Mouse (Mus musculus) ES-E14 (cell line): Measurements from ENCODE around the gene Tmed4. TPM values are rescaled to one million over a fixed set of nuclear protein-coding genes. Genes with fewer than 3 reads are reported as not detected.
A peak's percentile ranks its signal among the peaks of the same experiment; 100 is the strongest.

Source experiments
- DNase-seq: peaks from one replicate; pipeline ENCODE4 v3.0.0-alpha.2; 2013; ENCODE audit warnings: low read depth, low spot score
- H3K27ac ChIP-seq: 2 replicates; pipeline ENCODE4 v1.5.1; 2012; ENCODE audit warnings: low read depth, mild to moderate bottlenecking, low read length, moderate library complexity, mixed read lengths; ENCODE audit not compliant: poor library complexity, insufficient read depth, severe bottlenecking
- H3K36me3 ChIP-seq: 2 replicates; pipeline ENCODE4 v1.6.1; 2012; ENCODE audit warnings: mild to moderate bottlenecking, low read length, moderate library complexity, mixed read lengths; ENCODE audit not compliant: control insufficient read depth, poor library complexity, insufficient read depth, severe bottlenecking
- H3K4me1 ChIP-seq, 2 experiments: fragments of 150-350 bp in 1 of 2; sonication (generic) in 1 of 2; 2 replicates each; pipeline ENCODE4 v1.6.1; 2012; ENCODE audit warnings: low read length in 2 of 2, mild to moderate bottlenecking in 1 of 2, mixed read lengths in 1 of 2; ENCODE audit not compliant: control insufficient read depth in 2 of 2, insufficient read depth in 2 of 2, poor library complexity in 1 of 2
- H3K4me3 ChIP-seq, 2 experiments: fragments of 150-350 bp in 1 of 2; sonication (generic) in 1 of 2; 2 replicates each; pipeline ENCODE4 v1.5.1; 2012; ENCODE audit warnings: low read length in 2 of 2, low read depth in 1 of 2, mild to moderate bottlenecking in 1 of 2, mixed read lengths in 1 of 2; ENCODE audit not compliant: insufficient read depth in 1 of 2, poor library complexity in 1 of 2, severe bottlenecking in 1 of 2
- H3K9ac ChIP-seq: 2 replicates; pipeline ENCODE4 v1.6.1; 2012; ENCODE audit warnings: low read depth, mild to moderate bottlenecking, low read length, mixed read lengths; ENCODE audit not compliant: poor library complexity, insufficient read depth, severe bottlenecking
- H3K9me3 ChIP-seq: fragments of 150-350 bp; sonication (generic); 2 replicates; pipeline ENCODE4 v1.6.1; 2012; ENCODE audit warnings: low read depth, mild to moderate bottlenecking, low read length; ENCODE audit not compliant: control insufficient read depth, insufficient read depth
- CHD2 ChIP-seq: IDR thresholded peaks from 2 replicates; pipeline ENCODE4 v1.6.1; 2014; ENCODE audit warnings: mild to moderate bottlenecking, low read depth, low read length, inconsistent platforms
- HCFC1 ChIP-seq: IDR thresholded peaks from 2 replicates; pipeline ENCODE4 v1.6.1; 2012; ENCODE audit warnings: low read length, inconsistent platforms, borderline replicate concordance; ENCODE audit not compliant: insufficient read depth
- MAFK ChIP-seq: IDR thresholded peaks from 2 replicates; pipeline ENCODE4 v1.6.1; 2014; ENCODE audit warnings: mild to moderate bottlenecking, low read depth, low read length, inconsistent platforms; ENCODE audit not compliant: insufficient read depth
- ZC3H11A ChIP-seq: IDR thresholded peaks from 2 replicates; pipeline ENCODE4 v1.6.1; 2012; ENCODE audit warnings: low read depth, mild to moderate bottlenecking, inconsistent platforms, low read length, borderline replicate concordance
- ZNF384 ChIP-seq: IDR thresholded peaks from 2 replicates; pipeline ENCODE4 v1.6.1; 2012; ENCODE audit warnings: low read depth, low read length, inconsistent platforms
- in situ Hi-C, 2 experiments: fragments of 600-800 bp; cut with MboI; formaldehyde crosslinking; loops; one replicate each; pipeline ENCODE4 v1.15.1; 2025; ENCODE audit warnings: low sequenced_read_pairs in 2 of 2, inconsistent platforms in 1 of 2; ENCODE audit not compliant: unreplicated experiment in 2 of 2
- total RNA-seq: library from RNA; depleted of rRNA; stranded (reverse); fragments of 300-350 nt; gene quantifications from 2 replicates; pipeline ENCODE4 v1.2.3, GENCODE M21; 2012

Gene Tmed4
- total RNA-seq, 1 experiment, result 79.7 TPM

- Histone ChIP-seq H3K4me1 (no peaks in the 10 kb centered on the region), H3K27ac (no peak overlapping the region), H3K4me3 (no peak overlapping the region), H3K9me3 (peaks cover 16% of the 10 kb centered on the region), H3K36me3 (no peaks in the 10 kb centered on the region), H3K9ac (no peak overlapping the region)
- DNase-seq, result no peak
- in situ Hi-C loops, result no loop called here
- no peak for TF ChIP-seq HCFC1
- TF ChIP-seq CHD2, result no peak
- no peak for TF ChIP-seq ZC3H11A
- TF ChIP-seq ZNF384, result no peak
- no peak for TF ChIP-seq MAFK
These were observed 8.3 kb upstream of the Tmed4 start for GRCm38 (mm10) chr11:6282940-6283339.

- Histone ChIP-seq H3K36me3 (peaks cover 2% of the 10 kb centered on the region; the same call in 1 of the 2 replicates), H3K27ac (no peak overlapping the region), H3K9ac (no peak overlapping the region), H3K4me3 (no peak overlapping the region), H3K4me1 (no peaks in the 10 kb centered on the region), H3K9me3 (peaks cover 1% of the 10 kb centered on the region; the same call in 1 of the 2 replicates)
- DNase-seq, result no peak
- in situ Hi-C loops, result no loop called here
- no peak for TF ChIP-seq CHD2
These were observed 1.8 kb upstream of the Tmed4 start for GRCm38 (mm10) chr11:6276466-6276865.

- Histone ChIP-seq H3K27ac (no peak overlapping the region), H3K9ac (no peak overlapping the region; the same call in 1 of the 2 replicates), H3K4me3 (peak overlapping the region in 1 of 2 experiments; percentile 88; a peak in 2 of 4 replicates), H3K4me1 (no peaks in the 10 kb centered on the region), H3K9me3 (peaks cover 1% of the 10 kb centered on the region; the same call in 1 of the 2 replicates), H3K36me3 (peaks cover 9% of the 10 kb centered on the region)
- no peak for DNase-seq
- TF ChIP-seq ZNF384 (no peak), ZC3H11A (no peak), HCFC1 (no peak), CHD2 (no peak), MAFK (no peak)
- in situ Hi-C loops, result no loop called here
These were observed 419 bp upstream of the Tmed4 start for GRCm38 (mm10) chr11:6275094-6275484.

GRCm38 (mm10) chr11:6273607-6274006, 1.1 kb downstream of the Tmed4 start:
- in situ Hi-C loops, result no loop called here
- H3K9me3 ChIP-seq, result no peaks in the 10 kb centered on the region
- H3K36me3 ChIP-seq, result peaks cover 9% of the 10 kb centered on the region
- TF ChIP-seq MAFK (no peak), ZC3H11A (no peak), ZNF384 (no peak), CHD2 (no peak), HCFC1 (no peak)
- no peak for DNase-seq
- H3K4me1 ChIP-seq, result no peaks in the 10 kb centered on the region
- no peak overlapping the region for H3K27ac ChIP-seq
- H3K4me3 ChIP-seq, result peak overlapping the region; percentile 81 to 88; a peak in 3 of 4 replicates
- H3K9ac ChIP-seq, result peak overlapping the region; percentile 81; the same call in 1 of the 2 replicates

- H3K36me3 ChIP-seq, result peaks cover 41% of the 10 kb centered on the region
- peaks cover 0 to 2% of the 10 kb centered on the region in 2 experiments; a peak in 1 of 4 replicates for H3K4me1 ChIP-seq
- peak within 1 kb of the TSS; percentile 81 for H3K27ac ChIP-seq
- H3K4me3 ChIP-seq, result peak within 1 kb of the TSS; percentile 76 to 92
- in situ Hi-C loops, result loop anchor here in 1 of 2 experiments (10.0 kb wide), 1 partner anchor 273 kb away; no protein-coding TSS in a partner anchor
- no peaks in the 10 kb centered on the region for H3K9me3 ChIP-seq
- peak within 1 kb of the TSS; percentile 96 for H3K9ac ChIP-seq
- TF ChIP-seq CHD2 (no peak), MAFK (no peak), HCFC1 (peak; percentile 86), ZC3H11A (no peak), ZNF384 (peak; percentile 32; the same call in 1 of the 2 replicates)
- DNase-seq, result peak; percentile 91
These were observed 7.1 kb downstream of the Tmed4 start, which contains the start of gene Ddx56 for GRCm38 (mm10) chr11:6267320-6268254. Gene Ddx56 (minus strand): TSS chr11:6267772.
